Mouse (Mus musculus) heart, adult 11 months (tissue): ENCODE measurements at regions not wholly inside any gene's neighbourhood (a gene's known extent, or its start where the extent isn't known, plus 50 kb on each side); places are given as distances from the start of the nearest gene placed in this dataset.

Experiments
- DNase-seq: peaks from one replicate; pipeline ENCODE4 v3.0.0; 2022

GRCm38 (mm10) chr3:134610244-134610643 lies 218.6 kb upstream of the Tacr3 start:
- DNase-seq, result no peak

DNA sequence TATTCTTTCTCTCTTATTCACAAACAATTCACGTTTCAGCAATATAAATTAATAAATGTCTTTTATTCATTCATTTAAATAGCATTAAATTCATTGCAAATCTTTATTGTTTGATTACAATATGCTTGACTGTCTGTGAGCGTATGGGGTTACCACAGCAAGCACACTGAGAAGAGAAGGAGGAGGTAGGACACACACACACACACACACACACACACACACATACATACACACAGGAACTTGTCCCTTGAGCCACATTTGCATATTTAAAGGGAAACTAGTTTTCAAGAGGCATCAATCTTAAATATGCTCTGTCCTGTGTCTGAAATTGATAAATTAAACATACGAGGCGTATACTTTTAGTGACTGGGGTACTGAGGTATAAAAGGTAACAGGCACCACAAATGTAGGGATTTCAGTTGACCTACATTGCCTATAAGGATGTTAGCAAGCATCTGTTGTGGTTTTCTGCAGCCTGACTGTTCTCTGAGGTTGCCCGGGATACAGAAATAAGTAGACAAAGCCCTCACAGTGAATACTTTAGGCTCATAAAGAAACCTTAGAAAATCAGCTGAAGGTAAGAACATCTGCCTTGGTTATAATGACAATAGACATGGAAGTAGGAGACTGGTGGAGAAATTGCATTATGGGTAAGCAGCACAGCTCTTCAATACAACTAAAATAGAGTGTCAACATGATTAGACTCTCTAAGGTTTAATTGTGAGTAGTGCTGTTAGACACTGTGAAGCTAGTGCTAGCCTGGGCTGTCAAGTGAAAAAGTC lies 217.1 kb upstream of the Tacr3 start:
- no peak for DNase-seq

DNA sequence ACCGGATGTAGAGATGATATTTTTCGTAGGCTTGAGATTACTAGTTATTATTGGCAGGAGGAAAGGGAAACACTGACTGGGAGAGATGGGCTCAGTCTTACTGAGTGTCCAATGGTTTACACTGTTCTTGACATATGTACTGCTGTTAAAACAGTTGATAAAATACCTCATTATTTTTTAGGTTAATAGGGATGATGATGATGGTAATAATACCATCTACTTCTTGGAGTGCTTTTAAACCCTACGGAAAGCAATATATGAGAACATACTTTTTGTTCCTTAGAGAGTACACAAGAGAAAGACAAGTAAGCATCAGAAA lies 216.6 kb upstream of the Tacr3 start:
- DNase-seq, result no peak

DNA sequence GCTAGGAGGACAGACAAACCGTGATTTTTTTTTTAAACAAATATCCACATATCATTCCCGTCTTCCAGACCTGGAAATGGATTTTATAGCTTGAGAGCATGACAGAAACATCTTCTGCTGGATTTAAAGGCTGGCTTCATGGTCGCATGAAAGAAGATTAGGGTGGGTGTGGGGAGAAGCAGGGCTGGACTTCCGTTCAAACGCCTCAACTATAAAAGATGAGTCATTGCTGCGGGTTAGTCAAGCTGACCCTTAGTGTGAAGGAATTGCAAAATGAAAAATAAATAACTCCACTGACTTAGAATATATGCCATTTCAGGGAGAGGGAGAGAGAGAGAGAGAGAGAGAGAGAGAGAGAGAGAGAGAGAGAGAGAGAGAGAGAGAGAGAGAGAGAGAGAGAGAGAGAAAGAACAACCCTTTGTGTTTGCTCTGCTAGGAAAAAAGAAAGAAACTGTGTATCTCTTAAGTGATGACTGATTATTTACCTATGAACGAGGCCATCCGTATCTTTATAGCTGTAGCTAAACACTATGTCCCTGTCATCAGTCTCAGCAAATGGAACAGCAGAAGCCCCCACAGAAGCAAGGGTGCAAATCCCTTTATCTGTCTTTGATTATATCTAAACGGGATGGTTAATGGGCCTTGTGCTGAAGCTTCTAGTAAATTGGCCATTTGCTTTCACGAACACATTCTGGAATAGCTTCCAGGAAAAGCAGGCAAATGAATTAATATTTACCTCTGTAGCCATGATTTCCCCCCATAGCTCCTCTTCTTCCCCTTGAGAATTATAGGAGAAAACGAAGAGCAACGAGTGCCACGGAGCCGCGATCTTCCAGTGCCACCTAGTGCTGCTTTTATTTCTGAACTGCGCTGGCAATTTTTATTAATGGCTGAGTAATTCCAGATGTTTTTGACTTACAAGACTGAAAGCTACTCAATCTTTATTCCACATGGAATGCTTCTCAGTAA lies 199.4 kb upstream of the Tacr3 start:
- DNase-seq, result no peak

- DNase-seq, result no peak
Observed at GRCm38 (mm10) chr3:134630135-134630516, 198.7 kb upstream of the Tacr3 start.

- no peak for DNase-seq
Observed at GRCm38 (mm10) chr3:134648727-134649445, 179.9 kb upstream of the Tacr3 start.

DNA sequence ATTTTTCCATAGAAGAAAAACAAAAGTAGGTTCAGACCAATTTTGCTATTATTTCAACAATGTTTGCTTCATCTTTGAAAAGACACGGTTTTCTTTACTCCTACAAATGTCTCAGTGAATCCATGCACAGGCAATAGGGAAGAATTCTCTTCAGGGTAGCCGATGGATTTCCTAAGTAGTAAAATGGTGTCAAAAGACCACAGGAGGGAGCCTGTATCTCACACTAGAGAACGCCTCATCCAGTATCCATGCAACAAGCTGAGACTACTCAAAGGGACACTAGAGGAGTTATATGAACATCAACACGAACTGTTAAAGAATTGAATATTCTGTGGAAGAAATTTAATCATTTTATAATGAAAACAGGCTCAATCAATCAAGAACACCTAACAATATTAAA lies 174.8 kb upstream of the Tacr3 start:
- DNase-seq, result no peak

DNA sequence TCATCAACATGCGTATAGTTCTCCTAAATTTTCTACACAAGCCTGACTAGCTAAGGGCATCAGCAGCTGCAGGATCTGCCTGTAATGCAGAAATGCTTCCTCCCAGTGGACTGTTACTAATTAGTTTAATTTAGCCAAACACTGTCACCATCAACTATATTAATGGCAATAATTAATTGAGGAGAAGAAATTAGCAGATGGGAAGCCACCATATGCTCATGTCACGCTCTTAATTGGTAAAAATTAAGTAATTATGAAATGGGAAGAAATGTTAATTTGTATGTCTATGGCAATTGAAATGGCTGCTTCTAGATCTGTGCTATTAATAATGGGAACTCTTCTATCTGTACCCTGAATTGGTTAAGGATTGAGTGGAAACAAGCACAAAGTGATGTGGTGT lies 133.9 kb upstream of the Tacr3 start:
- no peak for DNase-seq

- no peak for DNase-seq
Observed at GRCm38 (mm10) chr3:134718620-134719019, 110.2 kb upstream of the Tacr3 start.

DNA sequence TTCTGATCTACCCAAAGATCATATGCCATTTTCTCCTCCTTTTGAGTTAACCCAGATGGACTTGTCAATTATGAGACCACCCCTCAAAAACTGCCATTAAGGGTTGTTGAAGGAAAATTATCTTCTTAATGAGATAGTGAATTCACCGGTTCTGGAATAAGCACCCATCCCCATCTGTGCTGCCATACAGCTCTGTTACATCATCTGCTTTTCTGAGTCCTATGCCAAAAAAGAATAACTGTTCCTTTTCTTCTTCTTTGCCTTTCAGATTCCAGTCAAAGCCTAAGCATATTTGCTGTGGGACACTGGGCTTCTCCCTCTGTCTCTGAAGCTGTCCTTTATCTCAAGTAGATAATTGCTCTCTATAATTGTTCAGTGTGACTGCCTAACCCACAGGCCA lies 93.1 kb upstream of the Tacr3 start:
- DNase-seq, result no peak

- no peak for DNase-seq
Observed at GRCm38 (mm10) chr3:134761108-134761507, 67.7 kb upstream of the Tacr3 start.

- no peak for DNase-seq
Observed at GRCm38 (mm10) chr3:134763264-134763936, 65.4 kb upstream of the Tacr3 start.
